Mouse (Mus musculus): Measurements from ENCODE around the gene Frmpd1.

DNA sequence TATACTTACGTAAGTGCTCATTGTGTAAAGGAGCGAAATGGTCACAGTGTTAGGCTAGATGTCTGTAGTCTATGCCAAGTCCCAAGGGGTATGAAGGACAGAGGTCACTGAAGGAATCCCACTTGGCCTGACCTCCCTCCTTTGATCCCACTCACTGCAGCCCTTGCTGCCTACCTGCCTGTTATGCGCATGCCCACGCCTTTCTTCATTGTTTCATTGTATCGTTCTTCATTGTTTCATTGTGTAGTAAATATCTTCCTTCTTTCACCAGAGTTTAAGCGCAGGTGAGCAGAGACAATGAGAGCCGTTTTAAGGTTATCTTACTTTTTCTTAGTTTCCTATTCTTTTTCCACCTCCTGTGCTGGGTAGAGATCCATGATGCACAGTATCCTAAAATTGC lies 18.6 kb downstream of the Frmpd1 start:
- no peak for TF ChIP-seq CTCF (IDR thresholded peaks at IDR 0.05; ENCODE audit: low read depth, low read length)
- TF ChIP-seq POLR2AphosphoS5 (IDR thresholded peaks at IDR 0.05; ENCODE audit: insufficient replicate concordance, low read depth, low read length) = no peak
- TF ChIP-seq TAL1 (conservative IDR thresholded peaks at IDR 0.05; ENCODE audit: low read depth, low read length) = no peak
